Mouse (Mus musculus) lung, adult 18-20 months (tissue): ENCODE data around the gene Plin2.
"Not testable (repeated sequence)": the region's sequence is repeated elsewhere in the genome, so short reads cannot be mapped to it uniquely, and the experiment has no call there.

Source experiments
- DNase-seq, 2 experiments: peaks; one replicate each; pipeline ENCODE4 v3.0.0; 2022; ENCODE audit warnings: mixed read lengths in 2 of 2

Plin2 gene

GRCm38 (mm10) chr4:86683280-86683679 is 13.4 kb upstream of the Plin2 start:
- DNase-seq = no peak

- no peak for DNase-seq
Measured at GRCm38 (mm10) chr4:86681846-86682245, 12.0 kb upstream of the Plin2 start.

GRCm38 (mm10) chr4:86681421-86681820 is 11.6 kb upstream of the Plin2 start:
- no peak for DNase-seq

- DNase-seq = no peak
Measured at GRCm38 (mm10) chr4:86679686-86680085, 9.8 kb upstream of the Plin2 start.

GRCm38 (mm10) chr4:86676756-86677155 is 6.9 kb upstream of the Plin2 start:
- no peak for DNase-seq

- not testable (repeated sequence) for DNase-seq
Measured at GRCm38 (mm10) chr4:86674739-86675138, 4.9 kb upstream of the Plin2 start.

- DNase-seq = not testable (repeated sequence)
Measured at GRCm38 (mm10) chr4:86674150-86674549, 4.3 kb upstream of the Plin2 start.

GRCm38 (mm10) chr4:86672450-86672849 is 2.6 kb upstream of the Plin2 start:
- no peak for DNase-seq

GRCm38 (mm10) chr4:86671803-86672202 is 1.9 kb upstream of the Plin2 start:
- peak in 1 of 2 experiments; percentile 33 for DNase-seq

- DNase-seq = peak in 1 of 2 experiments; percentile 27
Measured at GRCm38 (mm10) chr4:86670582-86671306, 884 bp upstream of the Plin2 start.

- peak; percentile 41 to 42 for DNase-seq
Measured at GRCm38 (mm10) chr4:86669241-86669753, 563 bp downstream of the Plin2 start.

GRCm38 (mm10) chr4:86668290-86669000 is 1.4 kb downstream of the Plin2 start:
- no peak for DNase-seq

- DNase-seq = no peak
Measured at GRCm38 (mm10) chr4:86665596-86665995, 4.3 kb downstream of the Plin2 start.

GRCm38 (mm10) chr4:86663919-86664318 is 5.9 kb downstream of the Plin2 start:
- DNase-seq = no peak

- DNase-seq = peak; percentile 42 to 48
Measured at GRCm38 (mm10) chr4:86657176-86657575, 12.7 kb downstream of the Plin2 start.

GRCm38 (mm10) chr4:86656410-86656809 is 13.4 kb downstream of the Plin2 start:
- DNase-seq = not testable (repeated sequence)

GRCm38 (mm10) chr4:86651686-86652384 is 18.0 kb downstream of the Plin2 start:
- no peak for DNase-seq

GRCm38 (mm10) chr4:86648394-86648793 is 21.5 kb downstream of the Plin2 start:
- not testable (repeated sequence) for DNase-seq

- not testable (repeated sequence) for DNase-seq
Measured at GRCm38 (mm10) chr4:86637561-86637960, 32.3 kb downstream of the Plin2 start.

- not testable (repeated sequence) for DNase-seq
Measured at GRCm38 (mm10) chr4:86634873-86635272, 35.0 kb downstream of the Plin2 start.

GRCm38 (mm10) chr4:86634312-86634711 is 35.5 kb downstream of the Plin2 start:
- not testable (repeated sequence) for DNase-seq

GRCm38 (mm10) chr4:86632556-86632955 is 37.3 kb downstream of the Plin2 start:
- not testable (repeated sequence) for DNase-seq

- no peak for DNase-seq
Measured at GRCm38 (mm10) chr4:86631831-86632230, 38.0 kb downstream of the Plin2 start.
